Mouse (Mus musculus): ENCODE data around the gene Mgme1. TPM values are rescaled to one million over a fixed set of nuclear protein-coding genes. Genes with fewer than 3 reads are reported as not detected.
A peak's percentile ranks its signal among the peaks of the same experiment; 100 is the strongest.

The Mgme1 gene
- total and polyA plus RNA-seq, 3 experiments, result 16.8 to 20.3 TPM; not detected in 1

DNA sequence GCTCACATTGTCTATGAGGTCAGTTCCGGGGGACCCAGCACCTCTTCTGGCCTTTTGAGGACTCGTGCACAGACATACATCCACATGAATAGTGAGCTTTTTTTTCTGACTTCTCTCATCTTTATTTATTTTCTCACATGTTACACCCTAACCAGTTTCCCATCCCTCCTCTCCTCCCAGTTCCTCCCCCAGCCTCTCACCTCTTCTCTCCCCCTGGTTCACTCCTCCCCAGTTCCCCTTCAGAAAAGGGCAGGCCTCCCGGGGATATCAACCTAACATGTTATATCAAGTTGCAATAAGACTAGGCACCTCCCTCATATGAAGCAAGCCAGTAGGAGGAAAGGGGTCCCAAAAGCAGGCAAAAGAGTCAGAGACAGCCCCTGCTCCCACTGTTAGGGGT lies 10.1 kb downstream of the Mgme1 start:
- no peak overlapping the region for H3K27ac ChIP-seq (ENCODE audit: control insufficient read depth, low read depth, low read length)
- TF ChIP-seq ZNF384 (IDR thresholded peaks at IDR 0.05; ENCODE audit: low read depth, low read length) (peak; percentile 51; the same call in 1 of the 2 replicates), NRF1 (IDR thresholded peaks at IDR 0.05; ENCODE audit: insufficient read depth, low read depth, low read length, poor library complexity, severe bottlenecking) (no peak)
- H3K4me1 ChIP-seq (ENCODE audit: control insufficient read depth in 1 of 2, insufficient read depth in 2 of 2, low read length in 2 of 2), result peaks cover 0 to 3% of the 10 kb centered on the region in 2 experiments; a peak in 2 of 4 replicates
- no peaks in the 10 kb centered on the region for H3K27me3 ChIP-seq (ENCODE audit: control insufficient read depth in 1 of 2, insufficient read depth in 2 of 2, low read length in 2 of 2)
- H3K36me3 ChIP-seq (ENCODE audit: control insufficient read depth in 1 of 2, insufficient read depth in 2 of 2, low read length in 2 of 2), result peaks cover 2 to 10% of the 10 kb centered on the region in 2 experiments
- H3K9ac ChIP-seq (ENCODE audit: control insufficient read depth, low read depth, low read length, poor library complexity, severe bottlenecking), result no peak overlapping the region
- H3K9me3 ChIP-seq (replicated peaks; ENCODE audit: insufficient read depth, low read length), result no peaks in the 10 kb centered on the region
- peak; percentile 64 for DNase-seq (ENCODE audit: low read depth, low spot score)
- H3K79me2 ChIP-seq (ENCODE audit: control insufficient read depth, insufficient read depth, low read length, poor library complexity), result 0 out of 2 replicates have a peak, but pooled peaks cover 1% of the 10 kb centered on the region
- no peak overlapping the region for H3K4me3 ChIP-seq (ENCODE audit: control insufficient read depth in 1 of 2, insufficient read depth in 1 of 2, low read depth in 2 of 2, low read length in 2 of 2)

GRCm38 (mm10) chr2:144281417-144281816 lies 11.0 kb downstream of the Mgme1 start:
- no peaks in the 10 kb centered on the region for H3K9me3 ChIP-seq (replicated peaks; ENCODE audit: insufficient read depth, low read length)
- no peak overlapping the region for H3K9ac ChIP-seq (ENCODE audit: control insufficient read depth, low read depth, low read length, poor library complexity, severe bottlenecking)
- 0 out of 2 replicates have a peak, but pooled peaks cover 1% of the 10 kb centered on the region for H3K79me2 ChIP-seq (ENCODE audit: control insufficient read depth, insufficient read depth, low read length, poor library complexity)
- H3K36me3 ChIP-seq (ENCODE audit: control insufficient read depth in 1 of 2, insufficient read depth in 2 of 2, low read length in 2 of 2), result peaks cover 2 to 10% of the 10 kb centered on the region in 2 experiments; a peak in 3 of 4 replicates
- peaks cover 0 to 3% of the 10 kb centered on the region in 2 experiments; a peak in 2 of 4 replicates for H3K4me1 ChIP-seq (ENCODE audit: control insufficient read depth in 1 of 2, insufficient read depth in 2 of 2, low read length in 2 of 2)
- no peak overlapping the region for H3K27ac ChIP-seq (ENCODE audit: control insufficient read depth, low read depth, low read length)
- DNase-seq (ENCODE audit: low read depth, low spot score), result no peak
- H3K4me3 ChIP-seq (ENCODE audit: control insufficient read depth in 1 of 2, insufficient read depth in 1 of 2, low read depth in 2 of 2, low read length in 2 of 2), result no peak overlapping the region
- no peaks in the 10 kb centered on the region for H3K27me3 ChIP-seq (ENCODE audit: control insufficient read depth in 1 of 2, insufficient read depth in 2 of 2, low read length in 2 of 2)
- TF ChIP-seq SMC3 (IDR thresholded peaks at IDR 0.05; ENCODE audit: low read depth, low read length), result no peak
- TF ChIP-seq USF1 (IDR thresholded peaks at IDR 0.05; ENCODE audit: low read depth, low read length), result no peak
- TF ChIP-seq ZC3H11A (IDR thresholded peaks at IDR 0.05; ENCODE audit: low read depth, low read length), result no peak
- TF ChIP-seq NRF1 (IDR thresholded peaks at IDR 0.05; ENCODE audit: insufficient read depth, low read depth, low read length, poor library complexity, severe bottlenecking), result no peak
- TF ChIP-seq ZMIZ1 (IDR thresholded peaks at IDR 0.05; ENCODE audit: low read depth, low read length), result no peak
- TF ChIP-seq CHD1 (IDR thresholded peaks at IDR 0.05; ENCODE audit: low read depth, low read length), result no peak
- no peak for TF ChIP-seq POLR2A (IDR thresholded peaks at IDR 0.05; ENCODE audit: control insufficient read depth in 1 of 2, insufficient read depth in 1 of 2, low read depth in 1 of 2, low read length in 2 of 2, poor library complexity in 1 of 2)
- TF ChIP-seq NELFE (IDR thresholded peaks at IDR 0.05; ENCODE audit: low read depth, low read length), result no peak

DNA sequence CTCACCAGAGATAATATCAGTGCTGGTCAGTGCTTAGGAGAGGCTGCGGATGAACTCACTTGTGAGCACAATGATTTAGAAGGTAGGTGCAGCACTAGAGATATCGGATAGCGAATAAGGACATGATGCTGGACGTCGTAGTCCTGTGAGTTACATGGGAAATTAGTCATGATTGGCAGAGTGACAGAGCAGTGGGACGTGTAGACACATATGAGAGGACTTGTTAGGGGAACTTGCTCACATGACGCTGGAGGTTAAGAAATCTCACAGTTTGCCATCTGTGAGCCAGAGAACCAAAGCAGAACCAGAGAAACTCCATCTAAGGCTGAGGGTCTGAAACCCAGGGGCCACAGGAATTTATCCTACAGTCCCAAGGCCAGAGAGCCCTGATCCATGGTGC lies 19.9 kb downstream of the Mgme1 start:
- no peak overlapping the region for H3K9ac ChIP-seq (ENCODE audit: control insufficient read depth, low read depth, low read length, poor library complexity, severe bottlenecking)
- no peaks in the 10 kb centered on the region for H3K4me1 ChIP-seq (ENCODE audit: control insufficient read depth in 1 of 2, insufficient read depth in 2 of 2, low read length in 2 of 2)
- H3K27ac ChIP-seq (ENCODE audit: control insufficient read depth, low read depth, low read length), result no peak overlapping the region
- H3K27me3 ChIP-seq (ENCODE audit: control insufficient read depth in 1 of 2, insufficient read depth in 2 of 2, low read length in 2 of 2), result no peaks in the 10 kb centered on the region; a peak in 1 of 4 replicates
- no peaks in the 10 kb centered on the region for H3K36me3 ChIP-seq (ENCODE audit: control insufficient read depth in 1 of 2, insufficient read depth in 2 of 2, low read length in 2 of 2)
- H3K4me3 ChIP-seq (ENCODE audit: control insufficient read depth in 1 of 2, insufficient read depth in 1 of 2, low read depth in 2 of 2, low read length in 2 of 2), result no peak overlapping the region
- no peaks in the 10 kb centered on the region for H3K9me3 ChIP-seq (replicated peaks; ENCODE audit: insufficient read depth, low read length)
- no peak for TF ChIP-seq UBTF (IDR thresholded peaks at IDR 0.05; ENCODE audit: borderline replicate concordance, insufficient read depth, low read depth, low read length)
- no peak for TF ChIP-seq ELF1 (IDR thresholded peaks at IDR 0.05; ENCODE audit: low read depth, low read length)
- no peak for TF ChIP-seq POLR2A (IDR thresholded peaks at IDR 0.05; ENCODE audit: control insufficient read depth in 1 of 2, insufficient read depth in 1 of 2, low read depth in 1 of 2, low read length in 2 of 2, poor library complexity in 1 of 2)
- TF ChIP-seq KAT2A (conservative IDR thresholded peaks at IDR 0.05; ENCODE audit: low read depth, low read length), result no peak
- TF ChIP-seq TAL1 (IDR thresholded peaks at IDR 0.05; ENCODE audit: low read length), result no peak
- no peak for TF ChIP-seq CHD1 (IDR thresholded peaks at IDR 0.05; ENCODE audit: low read depth, low read length)
- no peak for TF ChIP-seq MAZ (IDR thresholded peaks at IDR 0.05; ENCODE audit: low read depth, low read length)
- no peak for TF ChIP-seq TBP (IDR thresholded peaks at IDR 0.05; ENCODE audit: low read depth, low read length)
- DNase-seq (ENCODE audit: low read depth, low spot score), result no peak
- no peaks in the 10 kb centered on the region for H3K79me2 ChIP-seq (ENCODE audit: control insufficient read depth, insufficient read depth, low read length, poor library complexity)

Measured in MEL (cell line).